Mouse (Mus musculus) liver, embryonic 16.5 days (tissue): ENCODE measurements at regions not wholly inside any gene's neighbourhood (a gene's known extent, or its start where the extent isn't known, plus 50 kb on each side); places are given as distances from the start of the nearest gene placed in this dataset.

Experiments
- ATAC-seq: fragments of 200-750 bp; cut with Nextera tagmentation; 2 replicates; pipeline ENCODE4 v1.8.0; 2017; ENCODE audit warnings: low read depth, mild to moderate bottlenecking, moderate number of reproducible peaks, moderate library complexity
- H3K27ac ChIP-seq: fragments of 300-500 bp; sonication (generic); 2 replicates; pipeline ENCODE4 v1.5.1; 2014; ENCODE audit warnings: mild to moderate bottlenecking, low read length
- H3K27me3 ChIP-seq: fragments of 300-500 bp; sonication (generic); 2 replicates; pipeline ENCODE4 v1.6.1; 2014; ENCODE audit warnings: low read depth, low read length, mixed read lengths; ENCODE audit not compliant: control insufficient read depth, insufficient read depth
- H3K36me3 ChIP-seq: fragments of 300-500 bp; sonication (generic); 2 replicates; pipeline ENCODE4 v1.6.1; 2014; ENCODE audit warnings: mild to moderate bottlenecking; ENCODE audit not compliant: control insufficient read depth, insufficient read depth
- H3K4me1 ChIP-seq: fragments of 300-500 bp; sonication (generic); 2 replicates; pipeline ENCODE4 v1.6.1; 2014; ENCODE audit warnings: low read depth, low read length, mixed read lengths; ENCODE audit not compliant: control insufficient read depth
- H3K4me2 ChIP-seq: fragments of 300-500 bp; sonication (generic); 2 replicates; pipeline ENCODE4 v1.6.1; 2014; ENCODE audit warnings: low read depth, low read length, mixed read lengths
- H3K4me3 ChIP-seq: fragments of 300-500 bp; sonication (generic); 2 replicates; pipeline ENCODE4 v1.5.1; 2014; ENCODE audit warnings: low read depth, mild to moderate bottlenecking, low read length
- H3K9ac ChIP-seq: fragments of 300-500 bp; sonication (generic); 2 replicates; pipeline ENCODE4 v1.6.1; 2014; ENCODE audit warnings: low read depth, low read length
- H3K9me3 ChIP-seq: fragments of 300-500 bp; sonication (generic); replicated peaks from 2 replicates; pipeline ENCODE4 v1.6.1; 2016; ENCODE audit warnings: low read length; ENCODE audit not compliant: control insufficient read depth
- WGBS: fragments of 180-500 bp; shearing (Covaris S2); extraction: QIAGEN DNeasy Blood & Tissue Kit; methylation state at CpG from one replicate; pipeline ENCODE4 v1.1.7; 2014; ENCODE audit not compliant: insufficient replicate concordance; 5-methylcytosine and 5-hydroxymethylcytosine counted together

- ATAC-seq: no peak
- H3K9me3 ChIP-seq: no peaks in the 10 kb centered on the region
- H3K27ac ChIP-seq: no peak overlapping the region
- 58% methylated on average over 4 of the region's 4 CpGs for WGBS
- no peaks in the 10 kb centered on the region for H3K4me1 ChIP-seq
- H3K4me2 ChIP-seq: no peak overlapping the region
- no peaks in the 10 kb centered on the region for H3K36me3 ChIP-seq
- H3K4me3 ChIP-seq: no peak overlapping the region
- H3K9ac ChIP-seq: no peak overlapping the region
- H3K27me3 ChIP-seq: no peaks in the 10 kb centered on the region
These were observed 74.1 kb upstream of the Vldlr start for GRCm38 (mm10) chr19:27142181-27142580.

GRCm38 (mm10) chr19:27147404-27147803 is 68.9 kb upstream of the Vldlr start:
- no peak for ATAC-seq

GRCm38 (mm10) chr19:27148330-27148729 is 68.0 kb upstream of the Vldlr start:
- WGBS: 59% methylated on average over 5 of the region's 5 CpGs

More at GRCm38 (mm10) chr19:27147404-27147803, 68.9 kb upstream of the Vldlr start:
- H3K9ac ChIP-seq: no peak overlapping the region
- no peaks in the 10 kb centered on the region for H3K9me3 ChIP-seq
- H3K4me3 ChIP-seq: no peak overlapping the region
- no peak overlapping the region for H3K27ac ChIP-seq
- no peaks in the 10 kb centered on the region for H3K4me1 ChIP-seq
- 55% methylated on average over 12 of the region's 12 CpGs for WGBS
- no peaks in the 10 kb centered on the region for H3K27me3 ChIP-seq
- H3K36me3 ChIP-seq: no peaks in the 10 kb centered on the region
- H3K4me2 ChIP-seq: no peak overlapping the region

GRCm38 (mm10) chr19:27149567-27149966 is 66.7 kb upstream of the Vldlr start:
- Histone ChIP-seq H3K36me3 (no peaks in the 10 kb centered on the region), H3K4me2 (no peak overlapping the region), H3K27me3 (no peaks in the 10 kb centered on the region), H3K4me3 (no peak overlapping the region), H3K27ac (no peak overlapping the region), H3K4me1 (no peaks in the 10 kb centered on the region), H3K9me3 (no peaks in the 10 kb centered on the region), H3K9ac (no peak overlapping the region)
- 19% methylated on average over 4 of the region's 4 CpGs for WGBS
- 0 out of 2 replicates have a peak, but pooled peaks have one; percentile 30 for ATAC-seq

More at GRCm38 (mm10) chr19:27148330-27148729, 68.0 kb upstream of the Vldlr start:
- Histone ChIP-seq H3K4me1 (no peaks in the 10 kb centered on the region), H3K9me3 (no peaks in the 10 kb centered on the region), H3K4me3 (no peak overlapping the region), H3K27me3 (no peaks in the 10 kb centered on the region), H3K4me2 (no peak overlapping the region), H3K27ac (no peak overlapping the region), H3K36me3 (no peaks in the 10 kb centered on the region), H3K9ac (no peak overlapping the region)
- ATAC-seq: no peak

- Histone ChIP-seq H3K9ac (no peak overlapping the region), H3K9me3 (no peaks in the 10 kb centered on the region), H3K4me2 (no peak overlapping the region), H3K4me3 (no peak overlapping the region), H3K27me3 (no peaks in the 10 kb centered on the region), H3K27ac (no peak overlapping the region), H3K36me3 (no peaks in the 10 kb centered on the region), H3K4me1 (no peaks in the 10 kb centered on the region)
- WGBS: 57% methylated on average over 4 of the region's 4 CpGs
- no peak for ATAC-seq
These were observed 54.4 kb upstream of the Vldlr start for GRCm38 (mm10) chr19:27161933-27162332.
